Mouse (Mus musculus) hindbrain, postnatal 0 days (tissue): ENCODE data around the gene Phf21a. TPM values are rescaled to one million over a fixed set of nuclear protein-coding genes. Genes with fewer than 3 reads are reported as not detected.

Experiments
- ATAC-seq: fragments of 200-750 bp; cut with Nextera tagmentation; 2 replicates; pipeline ENCODE4 v1.8.0; 2017; ENCODE audit warnings: mild to moderate bottlenecking, moderate TSS enrichment, moderate library complexity
- DNase-seq: peaks from one replicate; pipeline ENCODE4 v3.0.0-alpha.2; 2015; ENCODE audit warnings: low spot score
- H3K27ac ChIP-seq: fragments of 300-500 bp; sonication (generic); 2 replicates; pipeline ENCODE4 v1.5.1; 2014; ENCODE audit warnings: mild to moderate bottlenecking
- H3K27me3 ChIP-seq: fragments of 300-500 bp; sonication (generic); 2 replicates; pipeline ENCODE4 v1.6.1; 2014; ENCODE audit warnings: low read length, mixed read lengths; ENCODE audit not compliant: insufficient read depth
- H3K36me3 ChIP-seq: fragments of 300-500 bp; sonication (generic); 2 replicates; pipeline ENCODE4 v1.6.1; 2014; ENCODE audit warnings: low read length, mixed read lengths; ENCODE audit not compliant: insufficient read depth
- H3K4me1 ChIP-seq: fragments of 300-500 bp; sonication (generic); 2 replicates; pipeline ENCODE4 v1.6.1; 2014; ENCODE audit warnings: antibody characterized with exemption, low read length, mixed read lengths; ENCODE audit not compliant: insufficient read depth
- H3K4me2 ChIP-seq: fragments of 300-500 bp; sonication (generic); 2 replicates; pipeline ENCODE4 v1.6.1; 2014; ENCODE audit warnings: low read depth, mild to moderate bottlenecking, low read length, moderate library complexity, mixed read lengths
- H3K4me3 ChIP-seq: fragments of 300-500 bp; sonication (generic); 2 replicates; pipeline ENCODE4 v1.5.1; 2014; ENCODE audit warnings: low read length
- H3K9ac ChIP-seq: fragments of 300-500 bp; sonication (generic); replicated peaks from 2 replicates; pipeline ENCODE4 v1.6.1; 2014; ENCODE audit warnings: mild to moderate bottlenecking, low read length, moderate library complexity, mixed read lengths
- H3K9me3 ChIP-seq: fragments of 300-500 bp; sonication (generic); 2 replicates; pipeline ENCODE4 v1.6.1; 2016; ENCODE audit warnings: low read length, mixed read lengths
- CTCF ChIP-seq: IDR thresholded peaks from 2 replicates; pipeline ENCODE4 v1.5.1; 2016; ENCODE audit warnings: antibody characterized with exemption, control low read depth, low read depth
- WGBS: fragments of 180-500 bp; shearing (Covaris S2); extraction: QIAGEN DNeasy Blood & Tissue Kit; methylation state at CpG from one replicate; pipeline ENCODE4 v1.1.7; 2014; 5-methylcytosine and 5-hydroxymethylcytosine counted together
- polyA plus RNA-seq: library from polyadenylated mRNA; unstranded; fragments of >200 nt; fragmentation: Nextera tagmentation; extraction: Ambion mirVana; gene quantifications from 2 replicates; pipeline ENCODE4 v1.2.1, GENCODE M21; 2015
- total RNA-seq: library from RNA; depleted of rRNA; stranded (reverse); fragments of >200 nt; gene quantifications from 2 replicates; pipeline ENCODE4 v1.2.3, GENCODE M21; 2014

Gene Phf21a
- total and polyA plus RNA-seq, 2 experiments from 2014 or later = 26.6 to 109 TPM

- H3K9ac ChIP-seq = no peak overlapping the region
- no peak for ATAC-seq
- no peaks in the 10 kb centered on the region for H3K4me1 ChIP-seq
- no peak overlapping the region for H3K27ac ChIP-seq
- 91% methylated on average over 2 of the region's 2 CpGs for WGBS
- H3K36me3 ChIP-seq = peaks cover 5% of the 10 kb centered on the region; the same call in 1 of the 2 replicates
- H3K9me3 ChIP-seq = no peaks in the 10 kb centered on the region
- DNase-seq = no peak
- H3K4me3 ChIP-seq = no peak overlapping the region
- TF ChIP-seq CTCF = no peak
- no peaks in the 10 kb centered on the region for H3K27me3 ChIP-seq
- H3K4me2 ChIP-seq = no peak overlapping the region
Measured at GRCm38 (mm10) chr2:92240816-92241215, 147.9 kb downstream of the Phf21a start.

- H3K4me3 ChIP-seq = no peak overlapping the region
- TF ChIP-seq CTCF = no peak
- peaks cover 3% of the 10 kb centered on the region; the same call in 1 of the 2 replicates for H3K36me3 ChIP-seq
- no peak overlapping the region for H3K9ac ChIP-seq
- H3K9me3 ChIP-seq = no peaks in the 10 kb centered on the region
- no peak overlapping the region for H3K27ac ChIP-seq
- no peak for DNase-seq
- H3K4me1 ChIP-seq = no peaks in the 10 kb centered on the region
- no peak for ATAC-seq
- H3K4me2 ChIP-seq = no peak overlapping the region
- no peaks in the 10 kb centered on the region for H3K27me3 ChIP-seq
- 88% methylated on average over 3 of the region's 3 CpGs for WGBS
Measured at GRCm38 (mm10) chr2:92241317-92241716, 148.4 kb downstream of the Phf21a start.

DNA sequence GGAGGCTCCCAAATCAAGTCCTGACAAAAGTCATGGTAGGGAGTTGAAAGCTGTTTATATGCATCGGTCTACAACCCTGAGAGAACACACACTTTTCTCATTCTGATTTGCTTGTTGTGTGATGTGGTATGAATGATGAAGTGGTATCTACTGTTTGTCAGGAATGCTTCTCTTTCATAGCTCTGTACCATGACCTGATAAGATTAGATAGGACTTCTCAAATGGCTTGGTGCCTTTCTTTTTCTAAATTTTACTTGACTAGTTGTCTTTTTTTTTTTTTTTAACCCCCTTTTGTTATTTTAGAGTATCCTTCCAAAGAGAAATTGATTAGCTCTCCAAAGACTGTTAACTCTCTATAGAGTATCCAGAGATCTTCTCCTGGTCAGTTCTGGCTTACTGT is 153.2 kb downstream of the Phf21a start:
- H3K4me3 ChIP-seq = no peak overlapping the region
- no peak for TF ChIP-seq CTCF
- no peaks in the 10 kb centered on the region for H3K4me1 ChIP-seq
- no peak for DNase-seq
- no peak overlapping the region for H3K9ac ChIP-seq
- no peaks in the 10 kb centered on the region for H3K27me3 ChIP-seq
- no peak overlapping the region for H3K4me2 ChIP-seq
- WGBS = 94% methylated on average over 1 of the region's 1 CpGs
- H3K36me3 ChIP-seq = peaks cover 8% of the 10 kb centered on the region; the same call in 1 of the 2 replicates
- no peak overlapping the region for H3K27ac ChIP-seq
- no peak for ATAC-seq
- no peaks in the 10 kb centered on the region for H3K9me3 ChIP-seq

DNA sequence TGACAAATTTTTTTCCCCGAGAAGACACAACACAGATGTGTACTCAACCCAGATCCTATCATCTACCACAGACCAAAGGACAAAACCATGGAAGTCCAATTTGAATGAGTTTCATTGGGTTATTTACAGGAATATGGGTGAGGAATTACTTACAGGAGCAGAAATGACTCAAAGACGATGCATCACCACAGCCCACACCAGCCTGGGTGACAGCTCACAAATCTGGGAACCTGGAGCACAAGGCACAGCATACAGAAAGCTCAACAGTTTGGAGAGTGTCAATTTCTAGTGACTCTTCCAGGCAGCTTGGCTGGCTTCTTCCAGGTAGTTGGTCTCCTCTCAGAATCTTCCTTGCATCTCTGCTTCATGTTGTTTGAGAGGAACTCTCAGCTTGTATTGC is 154.8 kb downstream of the Phf21a start:
- Histone ChIP-seq H3K36me3 (peaks cover 8% of the 10 kb centered on the region; the same call in 1 of the 2 replicates), H3K9ac (no peak overlapping the region), H3K27me3 (no peaks in the 10 kb centered on the region), H3K4me3 (no peak overlapping the region), H3K4me2 (no peak overlapping the region), H3K4me1 (no peaks in the 10 kb centered on the region), H3K27ac (no peak overlapping the region), H3K9me3 (no peaks in the 10 kb centered on the region)
- TF ChIP-seq CTCF = no peak
- ATAC-seq = no peak
- DNase-seq = no peak
- WGBS = 99% methylated on average over 2 of the region's 2 CpGs

DNA sequence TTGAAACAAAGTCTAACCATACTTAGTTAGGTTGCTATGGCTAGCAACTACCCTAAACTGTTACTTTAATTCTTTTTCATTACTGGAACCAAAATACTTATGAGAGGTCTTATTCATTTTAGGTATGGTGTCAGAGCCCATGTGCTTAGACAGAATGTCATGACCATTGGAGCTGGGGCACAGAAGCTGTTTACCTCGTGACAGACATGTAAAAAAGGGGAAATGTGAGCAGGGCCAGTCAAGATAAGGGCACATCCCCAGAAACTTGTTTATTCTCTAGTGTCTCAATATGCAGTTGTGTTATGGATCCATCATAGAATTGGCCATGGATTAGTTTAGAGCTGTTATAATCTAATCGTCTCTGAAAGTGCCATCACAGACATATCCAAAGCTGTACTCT is 157.6 kb downstream of the Phf21a start:
- Histone ChIP-seq H3K4me2 (no peak overlapping the region), H3K9me3 (no peaks in the 10 kb centered on the region), H3K4me3 (no peak overlapping the region), H3K36me3 (peaks cover 8% of the 10 kb centered on the region; the same call in 1 of the 2 replicates), H3K4me1 (no peaks in the 10 kb centered on the region), H3K9ac (no peak overlapping the region), H3K27me3 (no peaks in the 10 kb centered on the region), H3K27ac (no peak overlapping the region)
- WGBS = 90% methylated on average over 2 of the region's 2 CpGs
- TF ChIP-seq CTCF = no peak
- DNase-seq (no peak), ATAC-seq (no peak)

- WGBS = 94% methylated on average over 5 of the region's 5 CpGs
Measured at GRCm38 (mm10) chr2:92253777-92254176, 160.9 kb downstream of the Phf21a start.

GRCm38 (mm10) chr2:92256141-92256540 is 163.2 kb downstream of the Phf21a start:
- no peak for TF ChIP-seq CTCF

More at GRCm38 (mm10) chr2:92253777-92254176, 160.9 kb downstream of the Phf21a start:
- Histone ChIP-seq H3K9ac (no peak overlapping the region), H3K36me3 (peaks cover 4% of the 10 kb centered on the region; the same call in 1 of the 2 replicates), H3K4me1 (no peaks in the 10 kb centered on the region), H3K27me3 (no peaks in the 10 kb centered on the region), H3K9me3 (no peaks in the 10 kb centered on the region), H3K4me3 (no peak overlapping the region), H3K27ac (no peak overlapping the region), H3K4me2 (no peak overlapping the region)
- no peak for ATAC-seq
- no peak for TF ChIP-seq CTCF
- DNase-seq = no peak

More at GRCm38 (mm10) chr2:92256141-92256540, 163.2 kb downstream of the Phf21a start:
- DNase-seq (no peak), ATAC-seq (no peak)
- H3K27ac ChIP-seq = no peak overlapping the region
- no peaks in the 10 kb centered on the region for H3K36me3 ChIP-seq
- WGBS = 73% methylated on average over 7 of the region's 7 CpGs
- H3K4me3 ChIP-seq = no peak overlapping the region
- H3K9ac ChIP-seq = no peak overlapping the region
- no peaks in the 10 kb centered on the region for H3K9me3 ChIP-seq
- H3K4me2 ChIP-seq = no peak overlapping the region
- no peaks in the 10 kb centered on the region for H3K4me1 ChIP-seq
- H3K27me3 ChIP-seq = no peaks in the 10 kb centered on the region
